Mouse (Mus musculus): ENCODE measurements around the gene Tgfa.

Gene Tgfa

DNA sequence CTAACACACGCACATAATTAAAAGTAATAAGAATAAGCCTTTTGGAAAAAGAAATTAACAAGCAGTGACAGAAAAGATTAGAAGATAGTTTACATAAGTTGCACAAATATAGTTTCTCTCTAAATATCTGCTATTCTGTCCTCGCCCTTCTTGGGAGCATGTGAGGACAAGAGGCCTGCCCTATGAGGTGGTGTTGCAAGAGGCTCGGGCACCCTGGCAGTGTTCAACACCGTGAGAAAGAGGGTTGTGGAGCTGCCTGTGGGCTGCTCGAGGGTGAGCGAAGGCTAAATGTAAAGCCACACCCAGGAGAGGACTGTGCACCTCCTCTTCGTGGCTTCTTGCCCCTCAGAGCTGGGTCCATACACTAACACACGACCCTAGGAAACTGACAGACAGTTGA is 100.4 kb downstream of the Tgfa start:
- no peak for DNase-seq (ENCODE audit: low read depth, low spot score)

DNA sequence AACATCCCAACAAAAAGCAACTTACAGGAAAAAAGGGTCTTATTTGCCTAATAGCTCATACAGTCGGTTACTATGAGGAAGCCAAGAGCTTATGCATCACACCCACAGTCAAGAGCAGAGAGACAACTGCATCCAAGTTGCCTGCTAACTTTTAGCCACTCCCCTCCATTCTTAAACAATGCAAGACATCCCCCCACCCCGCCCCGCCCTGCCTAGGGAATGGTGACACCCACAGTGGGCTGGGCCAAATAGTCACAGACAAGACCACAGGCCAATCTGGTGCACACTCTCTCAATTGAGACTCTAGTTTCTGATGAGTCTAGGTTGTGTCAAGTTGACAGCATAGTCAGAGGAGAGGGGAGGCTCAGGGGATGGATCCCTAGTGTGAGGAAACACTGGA is 101.1 kb downstream of the Tgfa start:
- no peak for DNase-seq (ENCODE audit: low read depth, low spot score)

DNA sequence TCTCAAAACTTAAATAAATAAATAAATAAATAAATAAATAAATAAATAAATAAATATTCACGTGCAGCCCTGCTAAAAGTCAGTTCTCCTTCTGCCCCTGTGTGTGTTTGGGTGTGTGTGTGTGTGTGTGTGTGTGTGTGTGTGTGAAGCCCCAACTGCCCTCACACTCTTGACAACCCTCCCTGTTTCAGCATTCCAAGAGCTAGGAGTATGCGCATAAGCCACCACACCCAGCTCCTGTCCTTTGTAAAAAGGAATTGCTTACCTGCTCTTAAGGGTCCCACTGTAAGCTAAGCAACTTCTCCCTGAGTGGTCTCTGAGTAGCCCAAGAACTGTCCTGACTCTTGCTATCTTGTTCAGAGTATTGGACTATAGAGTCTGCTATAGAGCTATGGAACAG is 101.9 kb downstream of the Tgfa start:
- DNase-seq (ENCODE audit: low read depth, low spot score): no peak

DNA sequence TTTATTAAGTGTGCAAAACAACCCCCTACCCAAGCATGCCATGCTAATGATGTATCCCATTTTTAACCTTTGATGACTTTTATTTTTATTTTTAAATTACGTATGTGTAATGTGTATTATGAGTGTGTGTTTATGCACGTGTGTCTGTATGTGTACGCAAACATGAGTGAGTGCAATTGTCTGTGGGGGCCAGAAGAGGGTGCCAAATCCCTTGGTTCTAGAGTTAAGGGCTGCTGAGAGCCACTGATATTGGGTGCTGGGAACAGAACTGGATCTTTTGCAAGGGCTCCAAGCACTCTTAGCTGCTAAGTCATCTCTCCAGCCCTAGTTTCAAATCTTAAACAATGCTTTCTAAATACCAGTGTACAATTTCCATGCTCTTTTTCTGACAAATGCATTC is 103.9 kb downstream of the Tgfa start:
- no peak for DNase-seq (ENCODE audit: low read depth, low spot score)

DNA sequence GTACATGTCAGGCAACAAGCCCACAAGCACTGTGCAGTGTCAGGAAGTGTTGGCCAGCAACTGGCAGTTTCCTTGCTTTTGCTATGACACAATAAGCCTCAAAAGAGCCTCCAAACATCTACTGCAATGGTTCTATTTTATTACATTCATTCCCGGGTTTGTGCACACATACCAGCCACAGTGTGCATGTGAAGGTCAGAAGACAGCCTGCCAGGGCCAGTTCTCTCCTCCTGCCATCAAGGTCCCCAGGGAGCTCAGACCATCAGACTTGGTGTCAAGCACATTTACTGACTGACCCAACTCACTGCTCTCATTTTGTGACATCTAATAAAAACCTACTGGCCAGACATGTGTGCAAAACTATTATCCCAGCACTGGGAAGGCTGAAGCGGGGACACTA is 104.4 kb downstream of the Tgfa start:
- DNase-seq (ENCODE audit: low read depth, low spot score): no peak

DNA sequence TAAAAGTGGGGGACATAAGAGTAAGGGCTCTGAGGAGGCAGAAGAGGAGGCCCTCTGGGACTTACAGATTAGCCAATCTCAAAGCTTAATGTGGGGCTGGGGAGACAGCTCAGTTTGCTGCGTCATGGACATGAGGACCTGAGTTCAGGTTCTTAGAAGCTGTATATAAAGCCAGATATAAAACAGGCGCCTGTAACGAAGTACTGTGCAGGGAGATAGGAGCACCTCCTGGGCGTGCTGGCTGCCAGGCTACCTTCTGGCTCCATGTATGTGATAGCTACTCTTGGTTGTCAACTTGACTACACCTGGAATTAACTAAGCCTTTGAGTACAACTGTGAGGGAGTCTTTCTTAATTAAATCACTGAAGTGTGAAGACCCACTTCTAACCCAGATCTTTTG is 110.7 kb downstream of the Tgfa start:
- DNase-seq (ENCODE audit: low read depth, low spot score): no peak

DNA sequence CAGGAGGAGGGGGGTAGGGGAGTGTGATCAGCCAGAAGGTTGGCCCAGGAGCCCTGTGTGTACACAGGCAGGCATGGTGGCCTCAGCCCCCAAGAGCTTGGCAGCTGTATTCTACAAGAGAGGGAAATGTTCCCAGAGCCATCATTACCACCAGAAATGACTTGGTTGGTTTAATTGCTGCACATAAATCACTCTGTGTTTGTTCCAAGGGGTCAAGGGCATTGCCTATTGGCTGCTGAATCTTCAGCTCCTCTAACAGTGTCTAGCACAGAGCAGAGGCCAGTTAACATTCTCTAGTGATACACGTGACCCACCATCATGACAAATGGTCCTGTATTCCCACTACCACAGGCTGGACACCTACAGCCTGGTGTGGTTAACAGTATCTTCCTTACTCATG is 119.0 kb downstream of the Tgfa start:
- DNase-seq (ENCODE audit: low read depth, low spot score): no peak

DNA sequence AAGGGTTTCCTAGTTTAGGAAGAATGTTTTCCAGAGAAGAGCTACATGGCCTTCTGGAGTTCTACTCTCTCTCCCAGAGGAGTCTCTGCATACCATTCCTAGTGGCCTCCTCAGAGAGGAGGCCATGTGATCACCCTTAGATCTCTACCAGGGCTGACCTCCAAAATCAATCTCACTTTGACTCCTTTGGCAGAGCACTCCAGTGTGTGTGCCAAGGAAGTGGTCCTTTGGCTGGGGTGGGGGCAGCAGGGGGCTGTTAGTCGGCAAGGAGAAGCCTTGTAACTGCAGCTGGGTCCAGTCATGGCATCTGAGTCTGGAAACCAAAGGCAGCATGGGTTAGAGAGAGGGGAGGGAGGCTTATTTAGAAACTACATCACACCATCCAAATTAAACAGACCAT is 122.0 kb downstream of the Tgfa start:
- DNase-seq (ENCODE audit: low read depth, low spot score): no peak

DNA sequence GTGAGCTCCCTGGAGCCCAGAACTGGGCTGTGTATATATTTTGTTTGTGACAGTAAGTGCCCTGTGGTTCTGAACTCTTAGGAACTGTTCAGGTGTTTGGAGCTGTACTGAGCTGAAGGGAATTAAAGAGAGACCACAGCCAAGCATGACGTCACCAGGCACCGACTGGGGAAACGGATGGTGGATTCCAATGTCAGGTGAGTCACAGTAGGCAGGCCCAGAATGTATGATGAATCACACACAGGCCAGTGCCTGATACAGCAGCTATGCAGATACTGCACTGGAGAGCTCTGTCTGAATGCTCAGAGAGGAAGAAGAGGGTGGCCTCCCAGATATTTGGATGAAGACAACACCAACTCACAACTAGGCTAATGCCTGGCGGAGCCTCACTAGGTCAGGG is 123.8 kb downstream of the Tgfa start:
- no peak for DNase-seq (ENCODE audit: low read depth, low spot score)

DNA sequence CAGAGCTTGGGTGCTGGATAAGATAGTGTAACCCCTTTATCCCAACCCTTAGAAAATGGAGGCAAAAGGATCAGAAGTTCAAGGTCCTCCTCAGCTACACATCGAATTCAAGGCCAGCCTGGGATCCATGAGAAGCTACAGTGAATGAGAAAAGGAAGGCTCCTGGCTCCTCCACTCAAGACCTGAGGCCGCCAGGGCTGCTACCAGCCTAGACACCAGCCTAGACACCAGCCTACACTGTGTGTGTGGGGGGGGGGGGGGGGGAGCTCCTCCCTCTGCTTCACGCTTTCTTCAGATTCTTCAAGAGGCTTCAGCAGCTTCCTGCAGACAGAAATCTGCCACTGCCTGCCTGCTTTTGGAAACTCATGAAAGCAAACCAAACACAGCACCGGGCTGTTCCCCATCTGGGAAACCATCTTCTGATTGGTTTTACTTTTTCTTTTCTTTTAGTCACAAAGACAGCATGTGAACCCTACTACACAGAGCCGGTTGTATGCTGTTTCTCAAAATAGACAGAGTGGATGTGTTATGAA is 127.1 kb downstream of the Tgfa start:
- DNase-seq (ENCODE audit: low read depth, low spot score): no peak

DNA sequence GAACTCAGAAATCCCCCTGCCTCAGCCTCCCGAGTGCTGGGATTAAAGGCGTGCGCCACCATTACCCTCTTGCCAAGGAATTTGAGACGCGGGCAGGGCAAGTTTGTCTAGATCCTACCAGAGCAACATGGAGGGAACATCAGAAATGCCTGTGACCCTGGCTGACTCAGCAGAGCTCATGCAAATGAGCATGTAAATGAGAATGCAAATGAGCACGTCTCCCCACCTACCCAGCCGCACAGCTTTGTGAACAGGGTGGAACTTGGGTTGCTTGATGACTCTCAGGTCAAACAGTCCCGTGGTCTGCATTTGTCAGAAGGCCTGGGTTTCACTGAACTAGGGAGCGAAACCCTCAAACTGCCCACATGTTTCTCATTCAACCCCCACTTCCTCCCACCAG is 128.0 kb downstream of the Tgfa start:
- DNase-seq (ENCODE audit: low read depth, low spot score): no peak

DNA sequence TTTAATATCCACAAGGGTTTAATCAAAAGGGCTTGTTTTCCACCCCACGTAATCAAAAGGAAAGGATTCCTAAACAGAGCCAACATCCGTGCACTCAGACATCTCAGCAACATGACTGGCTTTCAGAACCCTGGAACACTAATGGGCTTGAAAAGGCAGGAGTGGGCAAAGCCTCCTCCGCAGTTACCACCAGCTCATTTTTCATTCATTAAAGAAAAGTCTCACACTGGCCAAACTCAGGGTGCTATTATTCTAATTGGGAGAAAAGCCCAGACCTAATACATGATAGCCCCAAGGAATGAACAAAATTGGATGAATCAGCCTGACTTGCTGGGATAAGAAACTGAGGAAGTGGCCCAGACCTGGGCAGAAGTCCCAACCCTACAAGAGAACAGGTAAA is 129.4 kb downstream of the Tgfa start:
- no peak for DNase-seq (ENCODE audit: low read depth, low spot score)
